Mouse (Mus musculus) cerebral cortex, adult 2 months (tissue): ENCODE data around the gene Preb.

Source experiments
- WGBS: fragments of 180-500 bp; shearing (Covaris S2); methylation state at CpG from one replicate; pipeline ENCODE4 v1.1.7; 2018; 5-methylcytosine and 5-hydroxymethylcytosine counted together

Preb gene

GRCm38 (mm10) chr5:30959966-30960501 lies at the start of gene Preb:
Gene Preb (minus strand): TSS chr5:30960361.
- under 1% methylated on average over 56 of the region's 56 CpGs for WGBS

DNA sequence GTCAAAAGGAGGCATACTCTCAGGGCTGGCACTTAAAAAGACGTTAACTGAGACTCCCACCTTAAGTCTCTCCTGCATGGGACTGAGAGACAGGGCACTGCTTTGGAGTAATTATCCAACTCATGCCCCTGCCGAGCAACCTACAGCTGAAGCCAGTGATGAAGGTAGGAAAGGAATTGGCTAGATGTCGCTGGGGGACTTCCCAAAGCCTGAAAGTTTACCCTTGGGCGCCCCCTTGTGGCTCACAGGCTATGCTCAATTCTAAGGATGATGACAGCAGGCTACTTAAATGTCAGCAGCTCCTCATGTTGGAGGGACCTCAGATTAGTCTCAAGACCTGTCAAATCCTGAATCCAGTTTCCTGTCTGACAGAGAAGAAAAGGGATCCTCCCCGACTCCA lies 44.0 kb upstream of the Preb start:
- 3% methylated on average over 5 of the region's 5 CpGs for WGBS

DNA sequence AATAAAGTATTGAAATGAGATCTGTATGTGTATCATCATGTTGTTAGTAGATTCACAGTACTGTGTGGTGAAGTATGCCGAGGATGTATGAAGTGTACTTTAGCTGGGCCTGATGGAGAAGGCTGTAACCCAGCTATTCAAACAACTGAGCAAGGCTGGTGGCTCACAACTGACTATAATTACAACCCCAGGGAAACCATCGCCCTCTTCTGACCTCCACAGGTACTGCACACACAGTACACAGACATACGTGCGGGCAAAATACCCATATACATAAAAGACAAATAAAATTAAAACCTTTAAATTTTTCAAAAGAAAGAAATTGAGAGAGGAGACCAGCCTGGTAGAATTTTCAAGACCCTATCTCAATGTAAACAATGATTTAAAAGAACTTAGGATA lies 41.4 kb upstream of the Preb start:
- WGBS, result 81% methylated on average over 4 of the region's 4 CpGs

- WGBS, result 77% methylated on average over 2 of the region's 2 CpGs
These were observed 40.8 kb upstream of the Preb start for GRCm38 (mm10) chr5:31000993-31001392.

GRCm38 (mm10) chr5:31000122-31000521 lies 40.0 kb upstream of the Preb start:
- WGBS, result 84% methylated on average over 7 of the region's 7 CpGs

GRCm38 (mm10) chr5:30999324-30999723 lies 39.2 kb upstream of the Preb start:
- 84% methylated on average over 5 of the region's 5 CpGs for WGBS

- WGBS, result 46% methylated on average over 5 of the region's 5 CpGs
These were observed 38.1 kb upstream of the Preb start for GRCm38 (mm10) chr5:30998306-30998705.

DNA sequence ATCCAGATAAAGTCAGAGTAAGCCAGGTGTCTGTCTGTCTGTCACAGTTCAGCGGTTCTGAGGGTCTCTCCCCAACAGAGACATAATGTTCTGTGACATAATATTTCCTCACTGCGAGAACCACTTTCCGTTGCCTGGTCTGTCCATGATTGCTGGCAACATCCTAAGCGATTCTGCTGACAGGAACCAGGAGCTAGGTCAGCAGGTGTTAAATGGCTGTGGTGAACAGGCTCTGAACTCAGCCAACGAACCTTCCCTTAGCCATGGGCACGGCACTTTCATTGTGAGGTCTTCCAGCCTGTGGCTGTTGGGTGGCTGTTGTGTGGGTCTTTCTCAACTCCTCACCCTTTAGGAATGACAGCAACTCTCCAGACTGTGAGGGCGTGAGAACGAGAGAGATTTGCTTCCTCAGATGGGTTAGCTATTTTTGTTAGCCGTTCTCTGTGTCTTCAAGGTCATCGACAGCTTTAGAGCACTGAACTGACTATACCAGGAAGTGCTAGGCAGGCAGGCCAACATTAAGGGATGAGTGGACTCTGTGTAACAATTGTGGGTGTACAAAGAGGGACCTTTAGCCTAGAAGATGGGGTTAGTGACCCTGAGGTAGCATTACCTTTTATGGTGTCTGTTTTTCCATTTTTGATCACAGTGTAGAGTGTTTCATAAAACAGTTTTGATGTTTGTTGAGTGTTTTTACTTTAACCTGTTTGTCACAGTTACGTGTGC lies 34.9 kb upstream of the Preb start:
- 58% methylated on average over 11 of the region's 11 CpGs for WGBS

DNA sequence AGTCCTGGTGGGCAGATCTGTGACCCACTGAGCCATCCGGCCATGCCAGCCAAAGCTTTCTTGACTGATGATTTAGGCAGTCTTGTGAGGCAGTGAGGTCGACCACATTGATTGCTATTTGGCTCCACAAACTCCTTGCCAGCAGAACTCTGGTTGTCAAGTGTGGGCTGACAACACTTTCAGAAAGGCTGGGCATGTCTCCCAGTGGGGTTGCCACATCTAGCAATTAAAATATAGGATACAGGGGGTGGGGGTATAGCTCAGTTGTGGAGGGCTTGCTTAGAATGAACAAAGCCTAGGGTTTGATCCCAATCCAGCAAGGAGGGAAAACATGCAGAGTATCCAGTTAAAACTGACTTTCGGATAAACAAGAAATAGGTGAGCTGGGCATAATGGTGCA lies 33.9 kb upstream of the Preb start:
- 46% methylated on average over 3 of the region's 3 CpGs for WGBS

- 37% methylated on average over 5 of the region's 5 CpGs for WGBS
These were observed 33.0 kb upstream of the Preb start for GRCm38 (mm10) chr5:30992980-30993676.

DNA sequence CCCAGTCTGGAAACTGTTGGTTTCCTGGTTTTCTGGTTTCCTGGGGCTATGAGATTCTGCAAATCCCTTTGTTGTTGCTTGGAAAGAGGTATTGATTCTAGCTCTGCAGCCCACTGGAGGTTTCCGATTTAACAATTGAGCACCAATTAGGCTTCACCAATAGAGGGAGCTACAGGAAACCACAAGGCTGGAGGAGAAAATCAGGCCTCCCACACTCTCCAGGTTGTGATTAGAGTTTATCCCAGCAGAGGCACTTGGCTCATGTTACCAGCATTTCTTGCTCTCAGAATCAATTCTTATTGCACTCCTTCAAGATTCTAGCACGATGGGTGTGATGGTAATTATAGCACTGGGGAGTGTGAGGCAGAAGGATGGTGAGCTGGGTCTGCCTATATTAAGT lies 22.2 kb upstream of the Preb start:
- WGBS, result 12% methylated on average over 2 of the region's 2 CpGs

DNA sequence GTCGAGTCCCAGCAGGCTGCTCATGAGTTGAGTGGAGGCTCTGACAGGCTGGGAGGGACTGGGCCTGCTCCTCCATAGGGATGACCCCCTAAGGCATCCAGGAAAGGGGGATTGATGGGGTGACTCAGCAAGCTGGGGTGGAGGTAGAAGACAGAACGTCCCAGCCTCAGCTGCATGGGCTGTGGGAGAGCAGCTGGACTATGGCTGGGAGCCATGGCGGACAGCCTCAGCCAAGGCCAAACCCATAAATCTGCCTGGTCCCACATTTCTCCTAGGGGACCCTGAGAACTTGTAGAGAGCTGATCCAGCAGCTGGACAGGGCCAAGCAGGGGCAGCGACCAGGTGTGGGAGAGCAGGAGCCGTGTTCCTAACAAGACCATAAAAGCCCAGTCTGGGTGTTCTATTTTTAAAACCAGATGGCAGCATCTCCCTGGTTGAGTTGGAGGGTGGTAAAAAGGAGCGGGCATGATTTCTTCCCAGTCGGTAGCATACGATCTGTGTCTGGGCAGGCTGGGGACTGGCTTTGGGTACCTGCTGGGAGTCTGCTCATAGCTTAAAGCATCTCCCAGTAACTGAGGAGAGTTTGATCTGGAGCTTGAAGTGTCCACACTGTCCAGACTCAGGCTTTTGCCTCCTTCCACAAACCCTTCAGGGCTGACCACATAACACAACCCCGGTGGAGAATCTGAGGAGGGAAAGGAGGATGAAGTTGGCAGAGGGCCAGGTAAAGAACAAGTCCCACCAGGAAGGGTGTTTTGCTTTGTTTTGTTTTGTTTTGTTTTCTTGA lies 14.9 kb upstream of the Preb start:
- 46% methylated on average over 9 of the region's 9 CpGs for WGBS

- 76% methylated on average over 2 of the region's 2 CpGs for WGBS
These were observed 9.3 kb upstream of the Preb start for GRCm38 (mm10) chr5:30969440-30969839.

DNA sequence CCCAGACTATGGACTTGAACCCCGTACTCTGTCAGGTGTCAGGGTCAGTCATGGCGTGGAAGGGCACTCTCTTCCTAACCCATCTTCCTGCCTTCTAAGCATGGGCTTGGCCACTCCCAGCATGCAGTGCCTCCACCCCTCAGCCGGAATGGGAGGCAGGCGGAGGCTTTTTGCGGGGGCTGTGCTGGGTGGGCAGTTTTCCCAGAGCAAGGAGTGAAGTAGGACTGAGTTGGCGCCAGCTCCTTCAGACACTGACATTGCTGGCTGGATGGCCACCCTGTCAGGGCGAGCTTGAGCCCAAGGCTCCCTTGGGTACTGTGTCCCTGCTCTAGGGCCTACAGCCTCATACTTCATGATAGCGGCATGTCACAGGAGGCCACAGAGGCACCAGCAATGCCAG lies 8.3 kb upstream of the Preb start, which contains the start of gene Tcf23:
Gene Tcf23 (plus strand): TSS at position 247 of the 400 bp plus-strand sequence.
- 43% methylated on average over 8 of the region's 8 CpGs for WGBS

DNA sequence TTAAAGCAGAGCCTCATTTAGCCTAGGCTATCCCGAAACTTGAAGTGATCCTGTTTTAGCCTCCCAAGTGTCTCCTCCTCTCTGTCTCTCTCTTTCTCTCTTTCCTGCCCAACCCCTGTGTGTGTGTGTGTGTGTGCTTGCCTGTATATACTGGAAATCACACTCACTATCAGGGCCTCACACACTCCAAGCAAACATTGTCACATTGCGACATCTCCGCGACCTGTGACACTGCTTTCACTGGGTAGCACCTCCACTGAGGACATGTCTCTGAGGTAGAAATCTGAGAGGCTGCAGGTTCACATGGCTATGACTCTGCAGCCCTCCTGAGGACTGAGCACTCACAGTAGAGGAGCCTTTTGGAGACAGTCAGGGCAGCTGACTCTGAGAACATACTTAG lies 6.0 kb upstream of the Preb start:
- 92% methylated on average over 4 of the region's 4 CpGs for WGBS

DNA sequence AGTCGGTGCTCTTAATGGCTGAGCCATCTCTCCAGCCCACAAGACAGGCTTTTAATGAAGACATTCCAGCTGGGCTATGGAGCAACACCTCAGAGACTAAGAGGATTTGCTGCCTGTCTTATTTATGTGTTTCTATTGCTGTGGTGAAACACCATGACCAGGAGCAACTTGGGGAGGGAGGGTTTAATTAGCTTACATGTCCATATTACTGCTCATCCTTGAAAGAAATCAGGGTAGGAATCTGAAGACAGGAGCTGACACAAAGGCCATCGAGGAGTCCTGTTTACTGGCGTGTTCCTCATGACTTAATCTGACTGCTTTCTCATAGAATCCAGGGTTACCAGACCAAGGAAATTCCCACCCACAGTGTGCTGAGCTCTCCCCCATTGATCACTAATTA lies 3.8 kb upstream of the Preb start:
- 83% methylated on average over 3 of the region's 3 CpGs for WGBS

DNA sequence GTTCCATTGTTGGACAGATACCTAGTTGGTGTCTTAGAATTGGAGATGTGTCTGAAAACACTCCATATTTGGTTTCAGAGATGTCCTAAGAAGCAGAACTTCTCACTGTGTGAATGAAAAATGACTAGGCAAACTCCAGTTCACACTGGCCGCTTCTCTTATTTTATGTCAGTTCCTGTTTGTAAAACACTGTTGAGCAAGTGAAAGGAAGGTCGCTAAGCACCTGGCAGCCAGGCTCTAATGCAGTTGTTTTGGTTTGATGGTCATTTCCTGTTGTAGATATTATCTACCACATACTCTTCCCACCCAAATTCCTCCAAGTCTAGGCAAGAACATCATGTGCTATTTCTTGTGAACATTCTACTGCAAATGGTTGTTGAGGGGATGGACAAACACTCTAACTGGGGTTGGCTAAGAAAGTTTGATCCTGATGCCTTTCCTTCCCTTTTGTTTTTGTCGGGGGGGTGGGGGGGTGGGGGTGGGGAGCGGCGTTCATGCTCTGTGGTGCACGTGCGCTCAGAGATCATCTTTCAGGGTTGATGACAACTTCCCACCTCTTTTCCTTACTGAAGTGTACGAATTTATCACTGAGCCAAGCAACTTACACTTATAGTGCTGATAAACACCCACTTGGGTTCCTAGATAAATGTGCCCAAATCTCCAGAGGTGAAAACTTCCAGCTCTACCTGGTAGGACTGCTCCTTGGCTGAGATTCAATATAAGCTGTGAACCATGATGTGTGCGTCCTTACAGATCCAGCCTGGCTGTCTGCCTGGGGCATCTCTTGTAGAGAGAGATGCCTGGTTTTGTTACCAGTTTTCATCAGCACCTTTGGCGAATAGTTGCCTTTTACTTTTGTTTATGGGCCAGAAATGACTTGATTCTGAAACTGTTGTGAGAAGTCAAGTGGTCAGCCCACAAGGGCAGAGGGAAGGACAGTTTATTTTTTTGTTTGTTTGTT lies 1.7 kb upstream of the Preb start:
- WGBS, result 68% methylated on average over 10 of the region's 10 CpGs

- WGBS, result 95% methylated on average over 2 of the region's 2 CpGs
These were observed 653 bp upstream of the Preb start for GRCm38 (mm10) chr5:30960814-30961213.

DNA sequence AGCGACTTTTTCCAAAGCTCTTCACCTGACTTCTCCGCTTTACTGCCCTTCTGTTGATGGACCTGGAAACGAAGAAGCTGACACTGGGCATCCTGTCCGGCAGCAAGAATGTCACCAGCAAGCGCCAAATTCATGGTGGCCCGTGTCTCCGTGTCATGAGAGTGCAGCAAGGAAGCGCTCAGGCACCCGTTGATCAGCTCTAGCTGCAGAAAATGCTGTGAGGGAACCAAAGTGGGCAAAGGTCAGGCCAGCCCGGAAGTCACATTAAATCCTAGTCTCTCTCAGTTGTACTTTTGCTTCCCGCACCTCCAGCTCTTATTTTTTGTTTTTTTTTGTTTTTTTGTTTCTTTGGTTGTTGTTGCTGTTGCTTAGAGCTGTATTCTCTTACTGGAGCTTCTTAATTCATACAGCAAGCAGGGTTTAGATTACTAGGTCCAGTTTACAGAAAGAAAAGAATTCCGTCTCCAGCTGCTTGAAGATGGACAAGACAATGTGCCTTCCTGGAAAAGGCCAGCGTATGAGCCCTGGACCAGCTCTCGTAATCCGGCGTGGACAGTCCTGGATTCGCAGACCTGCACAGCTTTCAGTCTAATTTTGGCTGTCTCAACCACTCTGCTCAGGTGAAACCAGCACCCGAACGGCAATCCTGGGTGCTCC lies 835 bp downstream of the Preb start:
- WGBS, result 34% methylated on average over 19 of the region's 19 CpGs

DNA sequence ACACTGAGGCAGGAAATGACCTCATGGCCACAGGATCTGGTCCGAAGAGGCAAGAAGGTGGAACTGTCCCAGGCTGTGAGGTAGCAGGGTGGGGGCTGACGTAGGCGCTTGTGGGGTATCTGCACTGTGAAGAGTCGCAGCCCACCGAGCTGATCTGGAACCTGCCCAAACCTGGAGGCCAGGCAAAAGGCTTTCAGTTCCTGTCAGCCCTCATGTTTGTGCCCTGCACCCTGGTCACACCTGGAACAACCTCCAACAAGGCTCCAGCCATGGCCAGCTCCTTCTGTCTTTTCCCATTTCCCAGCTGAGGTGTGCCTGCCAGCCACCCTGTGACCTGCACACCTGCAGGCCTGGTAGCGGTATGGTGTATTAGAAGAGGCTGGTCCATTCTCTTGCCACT lies 2.3 kb downstream of the Preb start:
- WGBS, result 87% methylated on average over 6 of the region's 6 CpGs

- 75% methylated on average over 6 of the region's 6 CpGs for WGBS
These were observed 4.4 kb downstream of the Preb start for GRCm38 (mm10) chr5:30955751-30956150.
